Mouse (Mus musculus): Measurements from ENCODE around the gene Ank2. TPM values are rescaled to one million over a fixed set of nuclear protein-coding genes. Genes with fewer than 3 reads are reported as not detected.

The Ank2 gene
- total RNA-seq, 2 experiments from 2014 or later: 884 to 907 TPM

DNA sequence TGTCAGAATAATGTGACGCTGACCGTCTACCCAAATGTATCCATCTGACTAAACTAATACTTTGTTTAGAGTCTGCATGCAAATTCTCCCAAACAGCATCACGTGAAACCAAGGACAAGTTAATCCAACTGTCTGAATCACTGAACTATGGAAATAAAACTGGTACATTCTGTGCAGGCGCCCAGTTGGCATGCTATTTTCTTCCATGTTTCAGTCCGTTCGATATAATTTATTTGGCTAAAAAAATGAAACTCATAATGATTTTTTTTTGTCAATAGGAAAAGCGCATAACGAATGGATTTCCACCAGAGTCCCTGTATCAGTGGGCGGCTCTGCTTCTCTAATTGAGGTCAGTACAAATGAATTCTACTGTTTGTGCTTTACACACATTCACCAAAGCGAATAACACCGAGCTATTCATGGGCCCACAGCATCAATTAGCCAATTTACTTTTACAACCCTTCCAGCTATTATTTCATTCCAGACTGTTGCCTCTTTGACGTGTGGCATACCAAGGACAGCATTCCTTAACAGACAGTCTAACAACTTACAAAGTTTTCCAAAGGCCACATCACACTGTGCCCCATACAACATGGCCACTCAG is 368.9 kb downstream of the Ank2 start:
- no peak for DNase-seq (ENCODE audit: low spot score in 2 of 2)

DNA sequence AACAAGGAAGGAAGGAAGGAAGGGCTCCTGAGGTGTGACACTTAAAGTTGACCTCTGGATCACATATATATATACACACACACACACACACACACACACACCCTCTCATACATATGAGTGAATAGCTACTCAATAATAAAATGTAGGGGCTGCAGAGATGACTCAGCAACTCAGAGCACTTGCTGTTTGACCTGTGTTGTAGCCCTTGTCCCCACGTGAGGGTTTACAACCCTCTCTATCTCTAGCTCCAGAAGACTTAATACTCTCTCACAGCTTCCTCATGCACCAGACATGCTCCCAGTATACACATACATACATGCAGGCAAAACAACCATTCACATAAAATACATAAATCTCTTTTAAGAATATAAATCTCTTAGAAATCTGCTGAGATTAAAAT is 369.4 kb downstream of the Ank2 start:
- DNase-seq (ENCODE audit: low spot score in 2 of 2): no peak

DNA sequence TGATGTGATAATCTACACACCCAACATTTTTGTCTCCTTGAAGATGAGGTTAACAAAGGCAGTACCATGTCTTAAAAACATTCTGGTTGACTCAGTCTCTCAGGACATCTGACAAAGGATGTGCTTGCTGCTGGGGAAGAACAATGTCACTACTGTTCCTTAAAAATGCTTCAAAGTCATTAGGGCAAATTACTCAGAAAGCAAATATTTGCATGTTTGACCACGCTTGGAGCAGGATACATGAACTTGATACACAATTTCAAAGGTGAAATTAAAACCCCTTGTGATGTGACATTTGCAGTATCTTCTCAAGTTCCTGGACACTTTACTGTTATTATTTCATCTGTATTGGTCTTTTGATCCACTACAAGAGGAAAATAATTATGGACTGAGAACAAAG is 371.5 kb downstream of the Ank2 start:
- DNase-seq (ENCODE audit: low spot score in 2 of 2): no peak

DNA sequence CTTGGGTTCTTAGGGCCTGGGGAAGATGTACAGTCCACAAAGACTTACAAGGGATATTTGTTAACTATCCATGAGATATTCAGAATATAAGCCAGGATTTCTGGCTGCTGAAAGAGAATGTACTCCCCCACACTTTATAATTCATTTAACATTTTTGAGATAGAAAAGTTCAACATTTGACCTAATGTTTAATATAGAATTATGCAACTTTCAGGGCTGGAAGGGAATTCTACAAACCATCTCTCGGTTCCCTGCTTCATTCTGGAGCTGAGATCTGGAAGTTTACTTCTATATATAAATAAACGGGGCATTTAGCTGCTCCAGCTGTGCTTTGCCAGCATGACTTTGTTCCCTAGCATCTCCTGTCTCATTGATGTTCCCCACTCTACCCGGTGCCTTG is 372.9 kb downstream of the Ank2 start:
- no peak for DNase-seq (ENCODE audit: low spot score in 2 of 2)

DNA sequence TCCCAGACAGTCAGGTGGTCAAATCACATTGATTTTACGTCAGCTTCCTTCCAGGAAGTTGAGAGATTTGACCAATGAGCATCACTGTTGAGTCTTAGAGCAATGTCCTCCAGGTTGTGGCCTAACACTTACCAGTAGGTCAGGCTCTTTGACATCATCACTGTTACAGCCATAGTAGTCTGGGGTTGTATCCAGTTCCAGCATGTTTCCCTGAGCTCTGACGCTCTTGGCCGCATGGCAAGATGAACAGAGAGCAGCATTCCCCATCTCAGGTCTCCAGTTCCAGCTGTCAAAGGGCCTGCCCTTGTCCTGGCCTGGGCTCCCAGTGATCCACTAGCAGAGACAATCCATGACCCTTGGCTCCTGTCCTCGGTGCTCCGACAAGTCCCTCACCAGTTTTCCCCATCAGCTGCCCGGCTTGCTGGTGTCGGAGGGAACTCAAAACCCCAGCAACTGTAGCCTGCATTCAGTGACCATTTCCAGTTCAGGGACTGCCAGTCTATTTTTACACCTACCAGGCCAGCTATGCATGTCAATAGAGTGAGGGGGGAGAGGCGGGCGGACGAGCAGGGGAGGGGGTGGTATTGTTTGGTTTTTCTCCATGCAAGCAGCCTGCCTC is 374.7 kb downstream of the Ank2 start:
- no peak for DNase-seq (ENCODE audit: low spot score in 2 of 2)

DNA sequence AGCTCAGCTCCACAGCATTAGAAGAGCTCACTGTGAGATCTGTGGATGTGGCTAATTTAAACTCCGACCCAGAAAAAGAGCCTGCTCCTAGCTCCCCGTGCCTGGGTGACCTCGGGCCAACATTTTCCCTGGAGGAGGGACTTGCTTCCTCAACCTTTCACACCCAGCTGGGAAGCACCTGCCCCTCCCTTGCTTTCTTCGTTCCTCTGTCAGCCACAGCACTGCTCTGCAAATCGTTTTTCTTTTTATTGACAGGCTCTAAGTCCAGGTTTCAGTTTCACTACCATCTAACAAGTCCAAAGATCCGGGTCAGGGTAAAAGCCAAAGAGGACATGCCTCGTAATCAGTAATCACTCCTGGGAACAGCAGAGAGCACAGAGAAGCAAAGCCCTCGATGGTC is 375.8 kb downstream of the Ank2 start:
- no peak for DNase-seq (ENCODE audit: low spot score in 2 of 2)

DNA sequence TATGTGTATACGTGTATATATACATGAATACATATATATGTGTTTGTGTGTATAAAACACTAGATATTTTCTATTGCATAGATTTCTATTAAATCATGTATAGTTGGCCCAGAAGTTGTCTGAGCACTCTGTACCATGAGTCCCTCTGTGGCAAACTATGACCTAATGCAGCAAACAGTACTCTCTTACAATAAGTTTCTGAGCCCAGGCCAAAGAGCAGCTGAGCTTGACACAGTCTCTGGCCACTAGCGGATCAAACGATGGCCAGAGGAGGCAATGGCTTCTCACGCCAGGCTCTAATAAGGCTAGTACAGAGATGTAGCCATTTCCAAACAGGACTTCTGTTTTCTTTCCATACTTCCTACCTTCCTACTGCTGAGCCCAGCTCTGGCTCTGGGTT is 380.4 kb downstream of the Ank2 start:
- no peak for DNase-seq (ENCODE audit: low spot score in 2 of 2)

DNA sequence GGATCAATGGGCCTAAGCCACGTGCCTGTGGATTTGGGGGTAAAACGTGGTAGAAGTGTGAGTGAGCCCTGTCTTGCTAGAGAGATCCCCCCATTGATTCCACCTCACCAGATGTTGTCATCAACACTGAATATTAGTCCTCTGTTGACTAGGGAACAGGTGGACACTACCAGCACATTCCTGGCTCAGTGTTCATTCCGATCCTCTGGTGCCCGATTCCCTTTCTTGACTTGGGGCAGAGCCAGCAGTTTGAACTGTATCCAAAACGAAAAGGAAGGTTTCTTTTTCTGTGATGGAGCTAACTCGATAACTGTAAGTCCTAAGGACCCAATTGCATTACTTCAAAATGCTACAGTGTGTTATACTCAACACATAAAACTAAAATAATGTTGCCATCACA is 382.9 kb downstream of the Ank2 start:
- DNase-seq (ENCODE audit: low spot score in 2 of 2): no peak

DNA sequence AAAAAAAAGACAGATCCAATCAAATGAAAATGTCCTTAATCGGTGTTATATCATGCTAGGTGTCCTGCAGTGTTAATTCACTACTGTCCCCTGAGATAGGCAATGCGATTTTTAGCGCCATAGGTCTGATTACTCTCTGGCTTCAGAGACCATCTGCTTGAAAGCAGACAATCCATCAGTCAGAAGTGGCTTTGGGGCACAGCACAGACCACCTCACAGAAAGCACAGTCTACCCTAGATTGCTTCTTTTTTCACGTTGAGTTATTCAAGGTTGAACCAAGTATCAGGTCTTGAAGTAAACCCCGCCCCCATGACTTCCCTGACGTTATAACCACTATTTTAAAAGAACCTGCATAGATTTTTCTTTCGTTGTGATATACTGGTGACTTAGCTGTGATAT is 385.9 kb downstream of the Ank2 start:
- no peak for DNase-seq (ENCODE audit: low spot score in 2 of 2)

DNA sequence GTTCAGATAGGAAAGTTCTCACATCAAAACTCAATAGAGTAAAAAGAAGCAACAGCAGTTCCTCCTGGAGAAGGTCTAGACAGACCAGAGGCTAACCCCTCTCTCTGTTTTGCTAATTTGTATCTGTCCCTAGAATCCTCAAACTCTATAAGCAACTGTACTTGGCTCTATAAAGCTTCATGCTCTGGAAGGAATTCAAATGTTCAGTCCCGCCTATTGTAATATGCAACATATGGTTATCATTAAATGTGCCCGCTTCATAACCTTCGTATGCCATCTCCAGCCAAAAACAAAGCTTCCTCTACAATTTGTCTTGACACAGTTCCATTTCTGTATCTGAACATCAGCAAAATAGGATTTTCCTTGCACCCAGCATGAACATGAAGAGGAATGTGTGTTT is 389.7 kb downstream of the Ank2 start:
- no peak for DNase-seq (ENCODE audit: low spot score in 2 of 2)

DNA sequence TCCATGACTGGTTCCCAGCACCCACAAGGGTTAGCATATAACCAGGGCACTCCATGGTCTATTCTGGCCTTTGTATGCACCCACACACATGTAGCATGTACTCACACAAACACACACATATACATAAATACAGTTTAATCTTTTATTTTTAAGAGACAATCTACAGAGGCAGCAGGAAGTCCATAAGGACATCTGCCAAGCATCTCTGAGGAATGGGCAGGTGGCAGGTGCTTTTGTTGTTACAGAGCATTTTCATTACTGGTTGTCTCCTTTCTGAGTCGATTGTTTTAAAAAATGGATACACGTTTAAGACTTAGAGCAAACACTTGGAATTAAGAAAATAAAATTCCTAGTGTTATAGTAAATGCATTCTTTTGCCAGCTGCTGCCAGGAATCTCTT is 390.7 kb downstream of the Ank2 start:
- DNase-seq (ENCODE audit: low spot score in 2 of 2): no peak

DNA sequence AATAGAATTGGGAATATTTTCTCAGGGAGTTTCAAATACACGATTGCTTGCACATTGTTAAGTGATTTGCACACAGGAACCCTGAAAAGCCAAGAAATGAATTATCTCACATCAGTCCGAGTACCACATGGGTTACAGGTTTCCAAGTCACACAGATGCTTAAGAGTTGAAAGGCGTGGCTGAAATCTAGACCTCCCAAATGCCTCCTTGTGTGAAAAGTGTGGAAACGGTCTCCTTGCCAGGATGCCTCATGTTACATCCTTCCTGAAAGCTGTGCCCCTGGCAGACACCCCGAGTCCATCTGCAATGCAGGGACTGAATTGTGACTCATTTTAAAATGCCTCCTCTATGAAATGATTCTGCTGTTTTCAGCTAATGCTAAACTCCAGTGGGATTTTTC is 391.9 kb downstream of the Ank2 start:
- DNase-seq (ENCODE audit: low spot score in 2 of 2): peak; percentile 25 to 41

DNA sequence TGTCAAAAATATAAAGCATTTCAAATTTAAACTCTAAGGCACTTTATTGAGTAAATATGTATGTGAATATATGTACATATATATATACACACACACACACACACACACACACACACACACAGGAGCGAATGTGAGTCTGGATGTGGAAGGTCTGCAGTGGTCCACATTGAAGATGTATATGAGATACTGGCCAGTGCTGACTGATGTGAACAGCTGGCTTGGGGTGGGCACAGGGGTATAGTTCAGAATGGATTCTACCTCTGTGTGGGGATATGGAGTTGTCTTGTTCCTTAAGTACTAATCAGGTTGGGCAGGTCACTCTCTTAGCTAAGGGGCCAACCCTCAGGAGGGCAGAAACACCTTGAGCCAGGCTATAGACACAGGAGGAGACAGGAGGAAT is 397.8 kb downstream of the Ank2 start:
- no peak for DNase-seq (ENCODE audit: low spot score in 2 of 2)

DNA sequence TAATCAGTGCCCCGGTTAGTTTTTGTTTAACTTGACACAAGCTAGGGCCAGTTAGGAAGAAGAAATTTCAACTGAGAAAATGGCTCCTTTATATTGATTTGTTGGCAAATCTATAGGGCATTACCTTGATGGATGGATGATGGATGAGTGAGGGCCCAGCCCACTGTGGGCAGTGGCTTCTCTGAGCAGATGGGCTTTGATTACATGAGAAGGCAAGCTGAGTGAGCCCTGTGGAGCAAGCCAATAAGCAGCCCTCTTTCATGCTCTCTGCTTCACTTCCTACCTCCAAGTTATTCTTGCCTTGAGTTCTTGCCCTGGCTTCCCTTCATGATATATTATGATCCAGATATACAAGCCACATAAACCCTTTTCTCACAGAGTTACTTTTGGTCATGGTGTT is 401.4 kb downstream of the Ank2 start:
- no peak for DNase-seq (ENCODE audit: low spot score in 2 of 2)

DNA sequence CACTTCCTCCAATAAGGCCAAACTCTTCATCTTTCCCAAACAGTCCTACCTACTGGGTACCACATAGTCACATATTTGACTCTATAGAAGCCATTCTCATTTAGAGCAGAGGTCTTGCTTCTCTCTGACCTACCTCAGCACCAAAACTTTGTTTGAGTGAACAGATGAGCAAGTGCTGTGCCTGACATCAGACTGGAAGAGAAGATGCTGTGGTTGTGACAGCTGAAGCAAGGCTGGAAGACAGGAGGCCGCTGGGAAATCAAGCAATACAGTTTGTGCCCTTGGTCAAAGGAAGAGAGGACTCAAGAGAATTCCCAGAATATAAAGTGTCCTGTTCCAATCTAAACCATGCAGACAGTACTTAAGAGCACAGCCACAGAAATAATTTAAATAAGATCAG is 402.0 kb downstream of the Ank2 start:
- no peak for DNase-seq (ENCODE audit: low spot score in 2 of 2)

DNA sequence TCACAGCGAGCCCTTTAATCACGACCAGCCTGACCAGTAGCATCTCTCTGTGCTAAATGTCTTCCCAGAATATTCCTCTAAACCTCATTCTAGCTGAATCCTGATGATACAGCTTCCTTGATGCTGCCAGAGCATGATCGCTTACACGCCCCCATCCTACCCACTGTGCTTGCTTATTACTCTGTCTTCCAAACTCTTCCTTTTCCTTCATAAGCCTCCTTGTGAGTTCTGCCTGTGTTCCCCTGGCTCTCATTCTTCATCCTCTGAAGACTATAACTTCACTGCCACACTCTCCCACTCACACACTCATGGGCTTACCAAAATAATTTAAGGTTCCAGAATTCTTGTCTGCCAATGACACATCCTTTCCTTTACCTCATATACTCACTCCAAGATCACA is 405.5 kb downstream of the Ank2 start:
- DNase-seq (ENCODE audit: low spot score in 2 of 2): no peak

DNA sequence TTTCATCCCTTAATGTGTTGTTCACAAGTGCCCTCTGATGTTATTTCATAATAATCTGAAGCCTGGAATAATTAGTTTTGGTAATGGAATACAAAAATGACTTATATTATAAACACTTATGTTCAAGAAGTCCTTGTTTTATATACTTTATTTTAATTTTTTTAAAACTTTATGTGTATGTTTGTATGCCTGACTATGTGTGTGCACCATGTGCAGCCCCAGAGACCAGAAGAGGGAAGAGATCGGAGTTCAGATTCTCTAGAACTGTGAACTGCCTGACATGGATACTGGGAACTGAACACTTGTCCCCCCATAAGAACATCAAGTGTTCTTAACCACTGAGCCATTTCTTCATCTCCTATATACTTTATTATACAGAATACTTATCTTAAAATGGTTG is 411.6 kb downstream of the Ank2 start:
- no peak for DNase-seq (ENCODE audit: low spot score in 2 of 2)

DNA sequence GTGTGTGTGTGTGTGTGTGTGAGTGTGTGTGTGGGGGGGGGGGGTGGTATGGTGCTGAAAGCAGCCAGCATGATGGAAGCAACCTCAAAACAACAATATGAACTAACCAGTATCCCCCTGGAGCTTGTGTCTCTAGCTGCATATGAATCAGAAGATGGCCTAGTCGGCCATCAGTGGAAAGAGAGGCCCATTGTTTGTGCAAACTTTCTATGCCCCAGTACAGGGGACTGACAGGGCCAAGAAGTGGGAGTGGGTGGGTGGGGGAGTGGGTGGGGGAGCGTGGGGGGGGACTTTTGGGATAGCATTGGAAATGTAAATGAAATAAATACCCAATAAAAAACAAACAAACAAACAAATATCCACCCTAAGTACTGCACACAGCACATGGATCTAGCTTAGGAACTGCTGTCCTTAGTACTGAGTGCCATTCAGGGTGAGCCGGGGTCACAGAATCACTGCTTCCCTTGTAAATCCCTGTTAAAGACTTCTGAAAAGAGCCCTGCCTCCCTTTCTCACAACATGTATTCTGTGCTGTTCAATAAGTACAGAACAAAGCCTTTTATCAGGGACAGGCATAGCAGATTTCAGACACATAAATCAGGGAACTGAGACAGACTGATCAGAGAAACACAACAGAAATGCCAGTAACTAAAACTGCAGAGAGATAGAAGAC is 412.2 kb downstream of the Ank2 start:
- no peak for DNase-seq (ENCODE audit: low spot score in 2 of 2)

DNA sequence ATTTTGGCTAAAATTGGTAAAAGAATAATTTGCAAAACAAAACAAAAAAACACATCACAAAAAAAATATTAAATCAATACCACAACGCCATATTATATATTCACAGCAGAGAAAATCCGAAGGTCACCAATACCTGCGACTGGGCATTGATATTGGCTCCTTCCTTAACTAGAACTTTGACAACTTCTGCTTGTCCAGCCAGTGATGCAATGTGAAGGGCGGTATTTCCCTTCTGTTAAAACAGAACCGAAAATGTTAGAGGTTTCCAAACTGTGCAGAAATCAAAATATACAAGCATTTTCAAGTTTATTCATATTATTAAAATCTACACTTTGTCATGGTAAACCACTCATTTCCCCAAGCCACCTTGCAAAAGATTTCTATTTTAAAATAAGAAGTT is 421.8 kb downstream of the Ank2 start:
- no peak for DNase-seq (ENCODE audit: low spot score in 2 of 2)

DNA sequence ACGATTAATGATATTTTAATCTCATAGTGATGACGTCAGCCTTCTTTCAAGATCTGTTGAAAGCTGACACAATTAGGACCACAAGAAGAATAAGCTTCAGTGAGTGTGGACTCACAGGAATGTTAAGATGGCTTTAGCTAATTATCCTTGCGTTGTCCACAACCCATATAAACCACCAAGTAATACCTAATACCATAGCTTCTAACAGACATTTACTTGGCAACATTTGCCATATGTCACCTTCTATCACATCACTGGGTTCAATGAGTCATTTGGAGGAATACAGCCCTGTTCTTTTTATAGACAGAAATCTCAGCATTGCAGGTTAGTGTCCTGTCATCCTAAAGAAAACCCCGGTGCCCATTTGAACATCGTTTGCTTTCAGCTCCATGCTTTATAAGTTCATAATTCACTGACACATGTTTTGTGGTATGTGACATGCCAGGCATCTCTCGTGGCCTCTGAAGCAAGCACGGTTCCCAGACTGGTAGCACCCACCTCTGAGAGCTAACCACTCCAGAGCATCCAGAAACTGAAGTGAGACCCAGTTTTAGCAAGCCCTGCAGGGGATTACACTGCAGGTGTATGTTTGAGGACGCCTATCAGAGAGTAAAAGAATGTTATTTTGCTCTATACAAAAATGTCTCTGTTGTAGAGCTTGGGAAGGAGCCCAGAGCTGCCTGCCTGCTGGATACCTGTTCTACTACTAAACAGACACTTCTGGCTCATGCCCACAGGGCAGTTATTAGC is 423.4 kb downstream of the Ank2 start:
- DNase-seq (ENCODE audit: low spot score in 2 of 2): no peak

DNA sequence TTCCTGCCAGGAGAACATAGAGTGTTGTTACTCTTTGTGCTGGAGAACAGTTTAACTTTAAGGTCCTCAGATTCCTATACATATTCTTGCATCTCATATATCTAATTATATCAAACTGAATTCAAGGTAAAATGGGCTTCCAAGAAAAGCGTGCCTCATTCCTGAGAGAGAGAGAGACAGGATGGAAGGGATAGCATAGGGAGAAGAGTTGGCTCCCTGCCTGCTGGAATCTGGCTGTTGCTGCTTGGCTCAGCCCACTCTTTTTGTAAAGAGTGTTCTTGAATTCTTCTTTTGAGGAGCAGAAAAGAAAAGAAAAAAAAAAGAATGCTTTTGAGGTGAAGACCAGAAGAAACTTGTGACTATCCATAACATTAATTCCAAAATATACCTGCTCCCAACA is 427.7 kb downstream of the Ank2 start:
- peak; percentile 40 to 55 for DNase-seq (ENCODE audit: low spot score in 2 of 2)

DNA sequence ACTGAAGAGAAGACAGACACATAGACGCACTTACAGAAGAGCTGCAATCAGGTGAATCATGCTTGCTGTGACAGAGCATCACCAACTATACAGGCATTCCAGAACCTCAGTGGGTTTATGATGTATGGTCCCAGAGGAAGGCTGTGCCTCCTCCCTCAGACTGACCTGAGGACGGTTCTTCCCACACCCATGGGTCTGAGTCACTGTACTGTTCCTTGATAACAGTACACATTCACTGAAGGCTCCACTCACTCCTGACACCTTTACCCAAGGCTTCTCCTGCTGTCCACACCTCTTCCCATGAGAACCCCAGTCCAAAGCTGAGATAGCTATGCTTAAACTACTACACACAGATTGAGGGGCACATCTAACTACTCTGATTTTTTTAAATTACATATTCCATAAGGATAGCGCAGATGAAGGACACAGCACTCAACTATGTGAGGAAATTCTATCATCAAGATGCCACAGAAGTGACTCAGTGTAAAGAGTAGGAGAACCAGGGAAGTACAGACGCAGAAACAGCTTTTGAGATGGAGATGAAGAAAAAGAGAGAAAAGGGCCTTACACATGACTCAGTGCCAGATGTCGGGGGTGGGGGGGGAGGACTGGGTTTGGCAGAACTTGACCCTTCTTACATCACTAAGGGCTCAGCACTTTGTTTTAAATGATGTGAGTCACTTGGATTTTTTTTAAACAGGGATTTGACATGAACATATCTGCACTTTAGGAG is 435.3 kb downstream of the Ank2 start:
- DNase-seq (ENCODE audit: low spot score in 2 of 2): no peak

All from layer of hippocampus, postnatal 10 days (tissue).